9 mouse cellular contexts compared by ENCODE assay signal in genomic region chr8:85080214-85080531, GRCm38 (mm10). TPM values are rescaled to one million over a fixed set of nuclear protein-coding genes. Genes with fewer than 3 reads are reported as not detected.
DNase-seq lines count a peak whose midpoint lies in the region; ATAC-seq lines count a peak whose summit lies in the region.
"Had no signal": no experiment of that assay in that cellular context is flagged by ENCODE, and none has a peak within 500 bp of the region (broad histone marks: within the 10 kb centered on the region; RNA-seq: fewer than 3 reads in every experiment).

No protein-coding gene starts in this region.

- peaks cover 16% of the 10 kb centered on the region for H3K4me1 ChIP-seq in intestine, embryonic 16.5 days (ENCODE audit: control insufficient read depth, insufficient read depth, low read length)
- H3K4me1 ChIP-seq in neural tube, embryonic 15.5 days: peaks cover 45% of the 10 kb centered on the region

- ATAC-seq in intestine, embryonic 16.5 days: no peak
- ATAC-seq in neural tube, embryonic 15.5 days (ENCODE audit: low FRiP score): no peak

- peak overlapping the region; percentile 95 for H3K4me3 ChIP-seq in intestine, embryonic 16.5 days (ENCODE audit: low read length)
- peak overlapping the region; percentile 58 for H3K4me3 ChIP-seq in neural tube, embryonic 15.5 days (replicated peaks)

- under 1% methylated on average over 25 of the region's 25 CpGs for WGBS in intestine, embryonic 16.5 days
- under 1% methylated on average over 25 of the region's 25 CpGs for WGBS in neural tube, embryonic 15.5 days

- 0 out of 2 replicates have a peak, but pooled peaks cover under 1% of the 10 kb centered on the region for H3K36me3 ChIP-seq in intestine, embryonic 16.5 days (ENCODE audit: control insufficient read depth, insufficient read depth, low read length)
- H3K36me3 ChIP-seq in neural tube, embryonic 15.5 days: peaks cover 24% of the 10 kb centered on the region

- H3K4me2 ChIP-seq in intestine, embryonic 16.5 days (ENCODE audit: low read depth, low read length): peak overlapping the region; percentile 90
- peak overlapping the region; percentile 93 for H3K4me2 ChIP-seq in neural tube, embryonic 15.5 days

- peak overlapping the region; percentile 85; the same call in 1 of the 2 replicates for H3K27ac ChIP-seq in intestine, embryonic 16.5 days (ENCODE audit: low read length)
- peak overlapping the region; percentile 75 for H3K27ac ChIP-seq in neural tube, embryonic 15.5 days (replicated peaks)

- no peaks in the 10 kb centered on the region for H3K27me3 ChIP-seq in intestine, embryonic 16.5 days (replicated peaks; ENCODE audit: control insufficient read depth, insufficient read depth, low read length)
- no peaks in the 10 kb centered on the region for H3K27me3 ChIP-seq in neural tube, embryonic 15.5 days (replicated peaks)

- DNase-seq in adrenal gland, postnatal 14 days: peak; percentile 57
- no peak for DNase-seq in adrenal gland, postnatal 10 days
- peak; percentile 58 for DNase-seq in right cerebral cortex, postnatal 4 days
- DNase-seq in right cerebral cortex, postnatal 36 days (ENCODE audit: low spot score in 2 of 2): no peak
- DNase-seq in frontal cortex, postnatal 10 days (ENCODE audit: low spot score in 2 of 2): no peak
- no peak for DNase-seq in right cerebral cortex, adult 2 months (ENCODE audit: low spot score in 2 of 2)

- H3K9me3 ChIP-seq in intestine, embryonic 16.5 days (ENCODE audit: control insufficient read depth, low read length): no peaks in the 10 kb centered on the region
- no peaks in the 10 kb centered on the region for H3K9me3 ChIP-seq in neural tube, embryonic 15.5 days (replicated peaks)

- peak overlapping the region; percentile 96 for H3K9ac ChIP-seq in intestine, embryonic 16.5 days (ENCODE audit: low read depth, low read length)
- peak overlapping the region; percentile 77 for H3K9ac ChIP-seq in neural tube, embryonic 15.5 days (replicated peaks)

RNA-seq across cellular contexts. Expression of gene Wdr83os, which starts 0.4 kb away (rescaled TPM):
- total RNA-seq in adrenal gland, postnatal 14 days (2021): 68.3 and 70.3 TPM in 2 replicates
- total RNA-seq in adrenal gland, postnatal 10 days (2021): 10 to 100 TPM; 58.2 to 70.5 TPM
- polyA plus RNA-seq in intestine, embryonic 16.5 days (2015; fragmentation: Nextera tagmentation; extraction: Ambion mirVana): 138 and 146 TPM in 2 replicates
- polyA plus RNA-seq in neural tube, embryonic 15.5 days (2015; fragmentation: Nextera tagmentation; extraction: Ambion mirVana): 111 and 121 TPM in 2 replicates

RNA-seq across cellular contexts. Expression of gene Wdr83, which starts 0.9 kb away (rescaled TPM):
- 30.0 and 30.9 TPM in 2 replicates for total RNA-seq in adrenal gland, postnatal 14 days (2021)
- 10 to 100 TPM; 25.7 to 29.8 TPM for total RNA-seq in adrenal gland, postnatal 10 days (2021)
- 39.7 and 43.8 TPM in 2 replicates for polyA plus RNA-seq in intestine, embryonic 16.5 days (2015; fragmentation: Nextera tagmentation; extraction: Ambion mirVana)
- polyA plus RNA-seq in neural tube, embryonic 15.5 days (2015; fragmentation: Nextera tagmentation; extraction: Ambion mirVana): 50.3 and 50.5 TPM in 2 replicates

RNA-seq across cellular contexts. Expression of gene Man2b1, which starts 2.9 kb away (rescaled TPM):
- total RNA-seq in adrenal gland, postnatal 14 days (2021): 49.8 and 56.3 TPM in 2 replicates
- total RNA-seq in adrenal gland, postnatal 10 days (2021): 10 to 100 TPM; 52.7 to 56.6 TPM
- polyA plus RNA-seq in intestine, embryonic 16.5 days (2015; fragmentation: Nextera tagmentation; extraction: Ambion mirVana): 72.4 and 85.5 TPM in 2 replicates
- polyA plus RNA-seq in neural tube, embryonic 15.5 days (2015; fragmentation: Nextera tagmentation; extraction: Ambion mirVana): 19.3 and 31.1 TPM in 2 replicates

RNA-seq across cellular contexts. Expression of gene Dhps, which starts 8.6 kb away (rescaled TPM):
- 28.7 and 40.6 TPM in 2 replicates for total RNA-seq in adrenal gland, postnatal 14 days (2021)
- 10 to 100 TPM; 35.7 to 36.5 TPM for total RNA-seq in adrenal gland, postnatal 10 days (2021)
- polyA plus RNA-seq in intestine, embryonic 16.5 days (2015; fragmentation: Nextera tagmentation; extraction: Ambion mirVana): 56.0 and 57.4 TPM in 2 replicates
- 102 and 117 TPM in 2 replicates for polyA plus RNA-seq in neural tube, embryonic 15.5 days (2015; fragmentation: Nextera tagmentation; extraction: Ambion mirVana)

RNA-seq across cellular contexts. Expression of gene Gm5741, which starts 12.4 kb away (rescaled TPM):
- total RNA-seq in adrenal gland, postnatal 14 days (2021): not detected in 2 replicates
- total RNA-seq in adrenal gland, postnatal 10 days (2021): 1 to 10 TPM in 1 of 2 experiments, not detected in 1; 1.2 TPM
- polyA plus RNA-seq in intestine, embryonic 16.5 days (2015; fragmentation: Nextera tagmentation; extraction: Ambion mirVana): not detected in 2 replicates
- polyA plus RNA-seq in neural tube, embryonic 15.5 days (2015; fragmentation: Nextera tagmentation; extraction: Ambion mirVana): 1.4 and 1.6 TPM in 2 replicates
- total RNA-seq: common myeloid progenitor, adult 5-6 weeks had no signal

Comparison
In these comparisons a context has a peak if more than half of its experiments do, and no peak if none do; other contexts are left out.
1. DNase-seq: peak in adrenal gland, postnatal 14 days (single experiment) and right cerebral cortex, postnatal 4 days (single experiment); none in adrenal gland, postnatal 10 days (single experiment), right cerebral cortex, postnatal 36 days (0 of 2), frontal cortex, postnatal 10 days (0 of 2) and right cerebral cortex, adult 2 months (0 of 2).